Mouse (Mus musculus) c-Kit-negative CD71-positive TER-119-positive erythroid progenitor cells, embryonic 14.5 days (primary cell): Measurements from ENCODE around the gene Plin4.

Experiments
- DNase-seq: peaks from one replicate; pipeline ENCODE4 v3.0.0-alpha.2; 2013; ENCODE audit warnings: low read depth, low spot score

Plin4 gene

GRCm38 (mm10) chr17:56057381-56058120 is 52.1 kb downstream of the Plin4 start:
- DNase-seq: no peak

- DNase-seq: no peak
These were observed 53.5 kb downstream of the Plin4 start for GRCm38 (mm10) chr17:56055945-56056678.

- no peak for DNase-seq
These were observed 54.7 kb downstream of the Plin4 start for GRCm38 (mm10) chr17:56054938-56055337.

- no peak for DNase-seq
These were observed 58.2 kb downstream of the Plin4 start for GRCm38 (mm10) chr17:56051369-56051768.
